Mouse (Mus musculus) spleen, adult 10 weeks (tissue): ENCODE measurements around the gene Alkbh5. TPM values are rescaled to one million over a fixed set of nuclear protein-coding genes. Genes with fewer than 3 reads are reported as not detected.

Source experiments
- polyA plus RNA-seq: library from polyadenylated mRNA; stranded (reverse); fragments of 350-450 nt; fragmentation: Illumina TruSeq; extraction: RNeasy Lipid Tissue Mini Kit (QIAGEN cat#74804); gene quantifications from one replicate; pipeline ENCODE4 v1.2.3, GENCODE M21; 2015; ENCODE audit warnings: low replicate concordance; ENCODE audit not compliant: insufficient read depth

The Alkbh5 gene
- polyA plus RNA-seq = 38.1 TPM

DNA sequence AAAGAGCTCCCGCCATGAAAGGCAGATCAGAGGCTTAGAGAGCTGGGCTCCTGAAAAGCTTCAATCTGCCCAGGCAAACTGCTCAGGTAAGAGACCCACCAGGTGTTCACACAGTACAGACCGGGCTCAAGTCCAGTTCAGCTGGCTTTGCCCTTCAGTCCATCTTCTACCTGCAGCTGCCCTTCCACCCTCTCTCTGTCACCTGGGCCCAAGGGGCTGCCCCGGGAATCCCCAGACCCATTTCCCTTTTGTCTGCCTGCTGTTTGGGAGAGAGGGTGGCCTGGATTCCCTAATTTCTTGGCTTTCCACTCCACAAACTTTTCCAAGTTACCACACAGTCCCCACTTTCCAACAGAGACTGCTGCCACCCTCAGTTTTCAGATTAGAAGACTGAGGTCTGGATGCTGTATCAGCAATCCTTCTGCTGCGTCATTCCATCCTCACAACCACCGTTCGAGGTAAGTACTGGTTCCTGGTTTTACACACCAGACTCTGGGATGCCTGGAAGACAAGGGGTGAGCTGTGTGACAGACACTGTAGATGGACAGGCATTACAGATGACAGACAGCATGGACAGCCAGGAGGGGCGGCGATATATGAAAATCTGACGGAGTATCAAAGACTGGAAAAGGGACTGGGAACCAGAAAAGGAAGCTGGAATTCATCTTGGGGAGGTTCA, at the start of gene Alkbh5:
Gene Alkbh5 (plus strand): TSS at position 202 of the 679 bp plus-strand sequence.

Other genes starting within 250 kb of the Alkbh5 start
- gene Tom1l2, start 183.5 kb upstream of the Alkbh5 start, polyA plus RNA-seq = 21.1 TPM
- 0.36 TPM for gene Drc3, start 183.1 kb upstream of the Alkbh5 start, polyA plus RNA-seq
- 23.6 TPM for gene Gid4, start 119.2 kb upstream of the Alkbh5 start, polyA plus RNA-seq
- gene Atpaf2, start 117.9 kb upstream of the Alkbh5 start, polyA plus RNA-seq = 24.9 TPM
- gene Drg2, start 81.8 kb upstream of the Alkbh5 start, polyA plus RNA-seq = 37.8 TPM
- 0.14 TPM for gene Myo15, start 67.0 kb upstream of the Alkbh5 start, polyA plus RNA-seq
- 6.9 TPM for gene Llgl1, start 163.3 kb downstream of the Alkbh5 start, polyA plus RNA-seq
- 56.0 TPM for gene Flii, start 190.9 kb downstream of the Alkbh5 start, polyA plus RNA-seq
- gene Mief2, start 192.0 kb downstream of the Alkbh5 start, polyA plus RNA-seq = 4.3 TPM
- gene Top3a, start 241.0 kb downstream of the Alkbh5 start, polyA plus RNA-seq = 14.0 TPM
- gene Smcr8, start 241.1 kb downstream of the Alkbh5 start, polyA plus RNA-seq = 36.9 TPM